Mouse (Mus musculus) heart, embryonic 12.5 days (tissue): ENCODE measurements around the gene Lyrm7. TPM values are rescaled to one million over a fixed set of nuclear protein-coding genes. Genes with fewer than 3 reads are reported as not detected.
"Not testable (repeated sequence)": the region's sequence is repeated elsewhere in the genome, so short reads cannot be mapped to it uniquely, and the experiment has no call there.

Source experiments
- ATAC-seq: fragments of 200-750 bp; cut with Nextera tagmentation; 2 replicates; pipeline ENCODE4 v1.8.0; 2017; ENCODE audit warnings: moderate TSS enrichment, moderate library complexity; ENCODE audit not compliant: insufficient number of reproducible peaks, low FRiP score
- H3K27ac ChIP-seq: fragments of 300-500 bp; sonication (generic); 2 replicates; pipeline ENCODE4 v1.5.1; 2016; ENCODE audit warnings: mild to moderate bottlenecking, moderate library complexity; ENCODE audit not compliant: poor library complexity, severe bottlenecking
- H3K27me3 ChIP-seq: fragments of 300-500 bp; sonication (generic); replicated peaks from 2 replicates; pipeline ENCODE4 v1.6.1; 2016; ENCODE audit warnings: mild to moderate bottlenecking, moderate library complexity
- H3K36me3 ChIP-seq: fragments of 300-500 bp; sonication (generic); 2 replicates; pipeline ENCODE4 v1.6.1; 2016; ENCODE audit warnings: mild to moderate bottlenecking, moderate library complexity
- H3K4me1 ChIP-seq: fragments of 300-500 bp; sonication (generic); replicated peaks from 2 replicates; pipeline ENCODE4 v1.6.1; 2016; ENCODE audit warnings: mild to moderate bottlenecking
- H3K4me2 ChIP-seq: fragments of 300-500 bp; sonication (generic); 2 replicates; pipeline ENCODE4 v1.6.1; 2016; ENCODE audit warnings: mild to moderate bottlenecking, moderate library complexity
- H3K4me3 ChIP-seq: fragments of 300-500 bp; sonication (generic); 2 replicates; pipeline ENCODE4 v1.5.1; 2016; ENCODE audit warnings: mild to moderate bottlenecking
- H3K9ac ChIP-seq: fragments of 300-500 bp; sonication (generic); 2 replicates; pipeline ENCODE4 v1.6.1; 2016; ENCODE audit warnings: mild to moderate bottlenecking, moderate library complexity
- H3K9me3 ChIP-seq: fragments of 300-500 bp; sonication (generic); replicated peaks from 2 replicates; pipeline ENCODE4 v1.6.1; 2016; ENCODE audit warnings: mild to moderate bottlenecking, moderate library complexity
- WGBS: fragments of 180-500 bp; shearing (Covaris S2); methylation state at CpG from one replicate; pipeline ENCODE4 v1.1.7; 2016; 5-methylcytosine and 5-hydroxymethylcytosine counted together
- polyA plus RNA-seq: library from polyadenylated mRNA; unstranded; fragments of >200 nt; fragmentation: Nextera tagmentation; extraction: Ambion mirVana; gene quantifications from 2 replicates; pipeline ENCODE4 v1.2.1, GENCODE M21; 2016

Gene Lyrm7
- polyA plus RNA-seq, 1 experiment from 2014 or later = 20.1 TPM

- H3K4me2 ChIP-seq = no peak overlapping the region
- no peak overlapping the region for H3K4me3 ChIP-seq
- no peak overlapping the region for H3K27ac ChIP-seq
- H3K27me3 ChIP-seq = no peaks in the 10 kb centered on the region
- no peak overlapping the region for H3K9ac ChIP-seq
- ATAC-seq = no peak
- no peaks in the 10 kb centered on the region for H3K36me3 ChIP-seq
- 71% methylated on average over 4 of the region's 4 CpGs for WGBS
- H3K9me3 ChIP-seq = no peaks in the 10 kb centered on the region
- H3K4me1 ChIP-seq = peaks cover 34% of the 10 kb centered on the region
Measured at GRCm38 (mm10) chr11:54899657-54900056, 38.9 kb upstream of the Lyrm7 start.

GRCm38 (mm10) chr11:54897470-54897869 lies 36.8 kb upstream of the Lyrm7 start:
- H3K27me3 ChIP-seq = no peaks in the 10 kb centered on the region
- H3K9ac ChIP-seq = no peak overlapping the region
- no peak; the same call in 1 of the 2 replicates for ATAC-seq
- no peaks in the 10 kb centered on the region for H3K9me3 ChIP-seq
- H3K4me2 ChIP-seq = no peak overlapping the region
- 68% methylated on average over 5 of the region's 5 CpGs for WGBS
- H3K4me3 ChIP-seq = no peak overlapping the region
- H3K36me3 ChIP-seq = no peaks in the 10 kb centered on the region
- H3K4me1 ChIP-seq = peaks cover 14% of the 10 kb centered on the region
- no peak overlapping the region for H3K27ac ChIP-seq

- H3K4me1 ChIP-seq = peaks cover 11% of the 10 kb centered on the region; the same call in 1 of the 2 replicates
- not testable (repeated sequence) for H3K4me3 ChIP-seq, ATAC-seq, H3K27ac ChIP-seq, H3K9ac ChIP-seq, H3K9me3 ChIP-seq, H3K4me2 ChIP-seq, H3K36me3 ChIP-seq, H3K27me3 ChIP-seq
- 91% methylated on average over 3 of the region's 3 CpGs for WGBS
Measured at GRCm38 (mm10) chr11:54896646-54897045, 35.9 kb upstream of the Lyrm7 start.

GRCm38 (mm10) chr11:54894589-54894988 lies 33.9 kb upstream of the Lyrm7 start:
- H3K9ac ChIP-seq = no peak overlapping the region
- no peak overlapping the region for H3K4me3 ChIP-seq
- no peaks in the 10 kb centered on the region for H3K36me3 ChIP-seq
- no peaks in the 10 kb centered on the region for H3K9me3 ChIP-seq
- peaks cover 11% of the 10 kb centered on the region; the same call in 1 of the 2 replicates for H3K4me1 ChIP-seq
- WGBS = 71% methylated on average over 9 of the region's 9 CpGs
- no peaks in the 10 kb centered on the region for H3K27me3 ChIP-seq
- H3K27ac ChIP-seq = no peak overlapping the region
- no peak for ATAC-seq
- H3K4me2 ChIP-seq = no peak overlapping the region

GRCm38 (mm10) chr11:54892091-54892490 lies 31.4 kb upstream of the Lyrm7 start:
- H3K4me1 ChIP-seq = 0 out of 2 replicates have a peak, but pooled peaks cover under 1% of the 10 kb centered on the region

GRCm38 (mm10) chr11:54891341-54891740 lies 30.6 kb upstream of the Lyrm7 start:
- Histone ChIP-seq H3K9ac (no peak overlapping the region), H3K27me3 (no peaks in the 10 kb centered on the region), H3K9me3 (no peaks in the 10 kb centered on the region), H3K4me1 (no peaks in the 10 kb centered on the region), H3K4me2 (no peak overlapping the region), H3K36me3 (no peaks in the 10 kb centered on the region), H3K4me3 (no peak overlapping the region), H3K27ac (no peak overlapping the region)
- ATAC-seq = no peak
- 81% methylated on average over 5 of the region's 5 CpGs for WGBS

More at GRCm38 (mm10) chr11:54892091-54892490, 31.4 kb upstream of the Lyrm7 start:
- no peaks in the 10 kb centered on the region for H3K27me3 ChIP-seq
- no peak overlapping the region for H3K4me3 ChIP-seq
- no peak overlapping the region for H3K9ac ChIP-seq
- 48% methylated on average over 7 of the region's 7 CpGs for WGBS
- H3K4me2 ChIP-seq = no peak overlapping the region
- H3K9me3 ChIP-seq = no peaks in the 10 kb centered on the region
- no peak overlapping the region for H3K27ac ChIP-seq
- no peaks in the 10 kb centered on the region for H3K36me3 ChIP-seq
- no peak for ATAC-seq

- Histone ChIP-seq H3K36me3 (no peaks in the 10 kb centered on the region), H3K9ac (no peak overlapping the region), H3K4me2 (no peak overlapping the region), H3K27ac (no peak overlapping the region), H3K9me3 (no peaks in the 10 kb centered on the region), H3K27me3 (no peaks in the 10 kb centered on the region), H3K4me1 (peaks cover 16% of the 10 kb centered on the region), H3K4me3 (no peak overlapping the region)
- 62% methylated on average over 6 of the region's 6 CpGs for WGBS
- no peak for ATAC-seq
Measured at GRCm38 (mm10) chr11:54887927-54888326, 27.2 kb upstream of the Lyrm7 start.

- Histone ChIP-seq H3K4me1 (peaks cover 38% of the 10 kb centered on the region), H3K4me2 (no peak overlapping the region), H3K27me3 (no peaks in the 10 kb centered on the region), H3K36me3 (no peaks in the 10 kb centered on the region), H3K9ac (peak overlapping the region; percentile 7; the same call in 1 of the 2 replicates), H3K4me3 (no peak overlapping the region), H3K9me3 (no peaks in the 10 kb centered on the region), H3K27ac (no peak overlapping the region)
- ATAC-seq = no peak
- WGBS = 92% methylated on average over 2 of the region's 2 CpGs
Measured at GRCm38 (mm10) chr11:54885406-54885805, 24.7 kb upstream of the Lyrm7 start.

GRCm38 (mm10) chr11:54884937-54885336 lies 24.2 kb upstream of the Lyrm7 start:
- H3K4me1 ChIP-seq = peaks cover 43% of the 10 kb centered on the region
- no peak overlapping the region for H3K4me2 ChIP-seq
- H3K27me3 ChIP-seq = no peaks in the 10 kb centered on the region
- H3K9ac ChIP-seq = peak overlapping the region; percentile 7; the same call in 1 of the 2 replicates
- ATAC-seq = peak; percentile 41; the same call in 1 of the 2 replicates
- H3K4me3 ChIP-seq = no peak overlapping the region
- peak overlapping the region; percentile 25; the same call in 1 of the 2 replicates for H3K27ac ChIP-seq
- WGBS = 19% methylated on average over 5 of the region's 5 CpGs
- H3K36me3 ChIP-seq = no peaks in the 10 kb centered on the region
- no peaks in the 10 kb centered on the region for H3K9me3 ChIP-seq

GRCm38 (mm10) chr11:54884197-54884828 lies 23.6 kb upstream of the Lyrm7 start:
- WGBS = 77% methylated on average over 5 of the region's 5 CpGs
- Histone ChIP-seq H3K27me3 (no peaks in the 10 kb centered on the region), H3K36me3 (no peaks in the 10 kb centered on the region), H3K4me1 (peaks cover 48% of the 10 kb centered on the region), H3K9me3 (no peaks in the 10 kb centered on the region), H3K4me2 (no peak overlapping the region), H3K9ac (no peak overlapping the region), H3K27ac (peak overlapping the region; percentile 23; the same call in 1 of the 2 replicates), H3K4me3 (no peak overlapping the region)
- ATAC-seq = no peak

- no peak overlapping the region for H3K9ac ChIP-seq
- H3K4me3 ChIP-seq = no peak overlapping the region
- H3K36me3 ChIP-seq = no peaks in the 10 kb centered on the region
- peak overlapping the region; percentile 90 for H3K27ac ChIP-seq
- H3K9me3 ChIP-seq = no peaks in the 10 kb centered on the region
- peaks cover 48% of the 10 kb centered on the region for H3K4me1 ChIP-seq
- H3K4me2 ChIP-seq = no peak overlapping the region
- no peaks in the 10 kb centered on the region for H3K27me3 ChIP-seq
- 0 out of 2 replicates have a peak, but pooled peaks have one; percentile 30 for ATAC-seq
- 10% methylated on average over 8 of the region's 8 CpGs for WGBS
Measured at GRCm38 (mm10) chr11:54882671-54883070, 22.0 kb upstream of the Lyrm7 start.
